Mouse (Mus musculus): ENCODE measurements at regions not wholly inside any gene's neighbourhood (a gene's known extent, or its start where the extent isn't known, plus 50 kb on each side); places are given as distances from the start of the nearest gene placed in this dataset.

DNA sequence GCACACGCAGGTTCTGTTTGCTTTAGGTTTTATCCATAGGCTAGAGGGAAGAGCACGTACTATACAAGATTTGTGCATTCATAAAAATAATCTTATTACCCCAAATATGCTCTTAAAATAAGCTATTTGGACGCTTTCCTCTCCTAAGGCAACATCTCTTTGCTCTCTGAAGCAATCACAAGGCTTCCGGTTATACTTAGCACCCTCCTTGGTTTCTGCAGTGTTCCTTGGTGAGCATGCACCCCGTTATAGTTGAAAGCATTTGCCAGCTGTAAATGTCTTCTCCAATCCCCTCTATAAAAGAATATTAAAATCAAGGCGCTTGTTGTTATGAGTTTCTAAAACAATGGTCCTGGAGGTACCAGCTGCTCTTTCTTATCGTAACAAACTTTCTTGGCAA is 386.4 kb upstream of the Gm6657 start:
- no peaks in the 10 kb centered on the region for H3K36me3 ChIP-seq (ENCODE audit: control insufficient read depth, insufficient read depth, low read length)
- no peaks in the 10 kb centered on the region for H3K27me3 ChIP-seq (replicated peaks; ENCODE audit: control insufficient read depth, insufficient read depth, low read length)
- no peak overlapping the region for H3K4me3 ChIP-seq (ENCODE audit: insufficient read depth, low read depth, low read length)
- no peak overlapping the region for H3K27ac ChIP-seq (ENCODE audit: insufficient read depth, low read depth, low read length)
- H3K4me1 ChIP-seq (ENCODE audit: control insufficient read depth, insufficient read depth, low read length), result no peaks in the 10 kb centered on the region
- 86% methylated on average over 7 of the region's 7 CpGs for WGBS
- TF ChIP-seq CTCF (conservative IDR thresholded peaks at IDR 0.05; ENCODE audit: insufficient read depth, insufficient read length, low read depth, low read length), result no peak
- TF ChIP-seq POLR2A (IDR thresholded peaks at IDR 0.05; ENCODE audit: low read depth, low read length), result no peak
- no peak for DNase-seq

DNA sequence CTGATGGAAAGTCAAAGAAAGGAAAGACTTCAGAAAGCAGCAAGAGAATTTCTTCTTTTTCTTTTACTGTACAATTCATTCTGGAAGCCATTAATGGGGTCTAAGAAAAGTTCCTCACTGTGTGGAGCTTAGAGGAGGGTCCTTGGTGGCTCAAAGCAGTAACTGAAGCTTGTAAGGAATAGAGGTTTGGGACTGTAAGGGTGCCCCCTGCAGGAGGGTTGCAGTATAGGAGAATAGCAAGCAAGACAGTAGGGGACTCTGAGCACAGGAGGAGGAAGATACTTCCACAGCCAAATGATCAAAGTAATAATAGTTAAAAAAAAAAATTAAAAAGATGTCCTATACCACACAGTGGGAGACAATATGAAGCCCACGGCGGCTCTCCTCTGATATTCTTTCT is 382.8 kb upstream of the Gm6657 start:
- Histone ChIP-seq H3K4me3 (ENCODE audit: insufficient read depth, low read depth, low read length) (no peak overlapping the region), H3K4me1 (ENCODE audit: control insufficient read depth, insufficient read depth, low read length) (no peaks in the 10 kb centered on the region), H3K27me3 (replicated peaks; ENCODE audit: control insufficient read depth, insufficient read depth, low read length) (no peaks in the 10 kb centered on the region), H3K36me3 (ENCODE audit: control insufficient read depth, insufficient read depth, low read length) (no peaks in the 10 kb centered on the region), H3K27ac (ENCODE audit: insufficient read depth, low read depth, low read length) (no peak overlapping the region)
- 27% methylated on average over 2 of the region's 2 CpGs for WGBS
- TF ChIP-seq POLR2A (IDR thresholded peaks at IDR 0.05; ENCODE audit: low read depth, low read length), result no peak
- peak; percentile 57 for TF ChIP-seq CTCF (conservative IDR thresholded peaks at IDR 0.05; ENCODE audit: insufficient read depth, insufficient read length, low read depth, low read length)
- DNase-seq, result peak; percentile 32

DNA sequence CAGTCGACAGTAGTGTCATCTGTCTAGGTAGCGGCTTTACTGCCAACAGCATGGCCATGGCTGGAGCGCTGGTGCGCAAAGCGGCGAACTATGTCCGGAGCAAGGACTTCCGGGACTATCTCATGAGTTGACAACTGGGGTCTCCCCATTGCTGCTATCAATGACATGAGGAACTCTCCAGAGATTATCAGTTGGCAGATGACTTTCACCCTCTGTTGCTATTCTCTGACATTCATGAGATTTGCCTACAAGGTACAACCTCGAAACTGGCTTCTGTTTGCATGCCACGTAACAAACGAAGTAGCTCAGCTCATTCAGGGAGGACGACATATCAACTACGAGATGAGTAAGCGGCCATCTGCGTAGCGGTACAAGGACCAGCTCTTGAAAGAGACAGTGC is 374.6 kb upstream of the Gm6657 start:
- WGBS, result 93% methylated on average over 16 of the region's 16 CpGs
- no peak for DNase-seq
- H3K4me3 ChIP-seq (ENCODE audit: insufficient read depth, low read depth, low read length), result no peak overlapping the region
- no peak overlapping the region for H3K27ac ChIP-seq (ENCODE audit: insufficient read depth, low read depth, low read length)
- no peaks in the 10 kb centered on the region for H3K36me3 ChIP-seq (ENCODE audit: control insufficient read depth, insufficient read depth, low read length)
- TF ChIP-seq POLR2A (IDR thresholded peaks at IDR 0.05; ENCODE audit: low read depth, low read length) (no peak), CTCF (conservative IDR thresholded peaks at IDR 0.05; ENCODE audit: insufficient read depth, insufficient read length, low read depth, low read length) (no peak)
- H3K27me3 ChIP-seq (replicated peaks; ENCODE audit: control insufficient read depth, insufficient read depth, low read length), result no peaks in the 10 kb centered on the region
- H3K4me1 ChIP-seq (ENCODE audit: control insufficient read depth, insufficient read depth, low read length), result no peaks in the 10 kb centered on the region

DNA sequence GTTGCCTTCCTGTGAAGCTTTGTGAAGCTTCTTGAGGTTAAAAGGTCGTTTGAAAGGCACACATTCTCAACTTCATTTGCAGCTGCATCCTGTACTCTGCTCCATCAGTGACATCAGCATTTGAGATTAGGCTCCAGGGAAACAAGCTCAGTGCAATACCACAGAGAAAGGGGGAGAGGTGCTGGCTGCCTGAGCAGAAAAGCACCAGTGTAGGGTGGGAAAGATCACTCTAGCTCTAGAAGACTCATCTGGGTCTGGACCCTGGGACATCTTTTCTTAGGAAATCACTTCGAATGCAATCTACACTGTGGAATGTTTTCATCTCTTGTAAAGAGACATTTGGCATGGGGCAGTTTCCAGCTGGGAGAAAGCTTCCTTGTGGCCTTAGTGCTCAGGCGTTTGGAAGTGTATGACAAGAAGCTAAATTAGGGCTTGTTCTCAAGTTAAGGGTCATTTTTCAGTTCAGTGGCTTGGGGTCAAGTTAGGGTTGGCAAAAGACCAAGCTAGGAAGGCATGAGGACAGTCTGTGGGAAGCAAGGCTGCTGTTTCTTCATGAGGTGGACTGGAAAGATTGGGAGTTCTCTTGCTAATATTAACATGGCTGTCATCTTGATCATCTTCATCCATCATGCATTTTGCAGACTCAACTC is 370.5 kb upstream of the Gm6657 start:
- DNase-seq, result peak; percentile 66
- no peak overlapping the region for H3K4me3 ChIP-seq (ENCODE audit: insufficient read depth, low read depth, low read length)
- H3K27me3 ChIP-seq (replicated peaks; ENCODE audit: control insufficient read depth, insufficient read depth, low read length), result no peaks in the 10 kb centered on the region
- no peaks in the 10 kb centered on the region for H3K36me3 ChIP-seq (ENCODE audit: control insufficient read depth, insufficient read depth, low read length)
- TF ChIP-seq CTCF (conservative IDR thresholded peaks at IDR 0.05; ENCODE audit: insufficient read depth, insufficient read length, low read depth, low read length) (no peak), POLR2A (IDR thresholded peaks at IDR 0.05; ENCODE audit: low read depth, low read length) (no peak)
- WGBS, result 19% methylated on average over 3 of the region's 3 CpGs
- H3K4me1 ChIP-seq (ENCODE audit: control insufficient read depth, insufficient read depth, low read length), result no peaks in the 10 kb centered on the region
- H3K27ac ChIP-seq (ENCODE audit: insufficient read depth, low read depth, low read length), result no peak overlapping the region

DNA sequence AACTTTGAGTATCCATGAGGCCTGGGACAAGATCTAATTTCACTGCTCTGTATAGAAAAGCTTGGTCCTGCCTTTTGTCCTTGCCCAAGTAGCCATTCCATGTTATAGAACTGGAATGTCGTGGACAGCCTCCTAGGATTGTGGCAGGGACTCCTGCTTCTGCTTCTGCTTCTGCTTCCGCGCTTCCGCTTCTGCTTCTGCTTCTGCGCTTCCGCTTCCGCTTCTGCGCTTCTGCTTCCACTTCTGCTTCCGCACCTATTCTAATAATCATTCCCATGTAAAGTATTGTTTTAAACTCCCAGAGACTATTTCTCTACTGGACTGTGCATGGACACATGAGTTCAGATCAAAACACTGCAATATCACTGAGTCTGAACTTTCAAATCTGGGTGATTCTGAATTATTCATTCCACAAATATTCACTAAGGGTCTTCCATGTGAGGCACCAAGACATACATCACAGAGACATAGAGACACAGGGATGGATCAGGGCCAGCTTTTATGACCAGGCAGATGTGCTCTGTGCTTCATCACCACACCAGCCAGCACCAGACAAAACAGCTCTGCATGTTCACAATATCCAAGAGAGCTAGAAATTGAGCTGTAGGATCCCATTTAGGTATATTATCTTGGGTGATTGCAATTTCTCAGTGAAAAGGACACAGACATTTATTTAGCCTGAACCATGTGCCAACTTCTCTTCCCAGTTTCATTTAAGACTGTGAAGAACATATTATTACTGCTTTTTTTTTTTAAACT is 360.5 kb upstream of the Gm6657 start:
- no peaks in the 10 kb centered on the region for H3K4me1 ChIP-seq (ENCODE audit: control insufficient read depth, insufficient read depth, low read length)
- whole genome bisulfite sequencing, result 96% methylated on average over 9 of the region's 9 CpGs
- H3K27ac ChIP-seq (ENCODE audit: insufficient read depth, low read depth, low read length), result no peak overlapping the region
- H3K27me3 ChIP-seq (replicated peaks; ENCODE audit: control insufficient read depth, insufficient read depth, low read length), result no peaks in the 10 kb centered on the region
- H3K4me3 ChIP-seq (ENCODE audit: insufficient read depth, low read depth, low read length), result no peak overlapping the region
- H3K36me3 ChIP-seq (ENCODE audit: control insufficient read depth, insufficient read depth, low read length), result no peaks in the 10 kb centered on the region
- DNase-seq, result no peak
- no peak for TF ChIP-seq POLR2A (IDR thresholded peaks at IDR 0.05; ENCODE audit: low read depth, low read length)
- no peak for TF ChIP-seq CTCF (conservative IDR thresholded peaks at IDR 0.05; ENCODE audit: insufficient read depth, insufficient read length, low read depth, low read length)

DNA sequence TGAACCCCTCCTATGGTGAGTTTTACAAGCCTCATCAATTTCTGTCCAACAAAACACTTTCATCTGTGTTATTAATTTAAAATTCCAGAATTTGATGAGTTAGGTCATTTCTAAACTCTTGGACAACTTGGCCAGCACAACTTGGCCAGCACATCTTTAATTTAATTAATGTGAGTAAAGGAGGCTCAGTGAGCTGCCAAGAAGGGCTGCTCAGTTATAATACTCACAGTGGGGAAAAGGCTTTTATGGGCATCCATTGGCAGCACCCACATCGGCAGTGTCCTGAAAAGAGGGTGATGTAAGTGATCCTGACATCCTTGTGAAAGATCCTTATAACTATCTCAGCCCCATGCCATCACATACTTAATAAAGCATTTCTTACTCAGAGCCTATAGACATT is 359.2 kb upstream of the Gm6657 start:
- TF ChIP-seq POLR2A (IDR thresholded peaks at IDR 0.05; ENCODE audit: low read depth, low read length), result no peak
- no peak for TF ChIP-seq CTCF (conservative IDR thresholded peaks at IDR 0.05; ENCODE audit: insufficient read depth, insufficient read length, low read depth, low read length)
- 85% methylated on average over 1 of the region's 1 CpGs for WGBS
- H3K4me1 ChIP-seq (ENCODE audit: control insufficient read depth, insufficient read depth, low read length), result no peaks in the 10 kb centered on the region

DNA sequence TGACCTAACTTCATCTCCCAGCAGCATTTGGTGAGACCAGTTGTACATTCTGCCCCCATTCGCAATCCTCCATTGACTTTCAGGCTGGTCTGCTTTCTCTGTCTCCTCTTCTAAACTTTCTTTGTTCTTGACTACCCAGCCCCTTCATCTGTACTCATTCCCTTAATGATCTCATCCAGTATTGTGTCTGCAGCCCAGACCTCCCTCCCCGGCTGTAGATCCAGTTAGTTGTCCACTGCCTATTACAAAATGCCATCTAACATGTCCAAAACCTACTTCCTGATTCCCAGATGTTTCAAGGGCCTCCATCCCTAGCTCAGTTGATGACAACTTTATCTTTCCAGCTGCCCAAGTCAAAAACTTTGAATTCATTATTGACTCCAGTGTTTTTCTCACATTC is 357.8 kb upstream of the Gm6657 start:
- 70% methylated on average over 2 of the region's 2 CpGs for WGBS
- H3K27me3 ChIP-seq (replicated peaks; ENCODE audit: control insufficient read depth, insufficient read depth, low read length), result no peaks in the 10 kb centered on the region
- no peak for DNase-seq
- H3K4me3 ChIP-seq (ENCODE audit: insufficient read depth, low read depth, low read length), result no peak overlapping the region
- TF ChIP-seq CTCF (conservative IDR thresholded peaks at IDR 0.05; ENCODE audit: insufficient read depth, insufficient read length, low read depth, low read length), result no peak
- TF ChIP-seq POLR2A (IDR thresholded peaks at IDR 0.05; ENCODE audit: low read depth, low read length), result no peak
- no peaks in the 10 kb centered on the region for H3K4me1 ChIP-seq (ENCODE audit: control insufficient read depth, insufficient read depth, low read length)
- no peaks in the 10 kb centered on the region for H3K36me3 ChIP-seq (ENCODE audit: control insufficient read depth, insufficient read depth, low read length)
- no peak overlapping the region for H3K27ac ChIP-seq (ENCODE audit: insufficient read depth, low read depth, low read length)

More for the DNA sequence above, 359.2 kb upstream of the Gm6657 start:
- Histone ChIP-seq H3K36me3 (ENCODE audit: control insufficient read depth, insufficient read depth, low read length) (no peaks in the 10 kb centered on the region), H3K27me3 (replicated peaks; ENCODE audit: control insufficient read depth, insufficient read depth, low read length) (no peaks in the 10 kb centered on the region), H3K27ac (ENCODE audit: insufficient read depth, low read depth, low read length) (no peak overlapping the region), H3K4me3 (ENCODE audit: insufficient read depth, low read depth, low read length) (no peak overlapping the region)
- no peak for DNase-seq
